Mouse (Mus musculus) lung, adult 2 months (tissue): ENCODE measurements around the gene Pla2g1b.

Experiments
- CTCF ChIP-seq: fragments of 200-500 bp; IDR thresholded peaks from 2 replicates; pipeline ENCODE4 v1.5.1; 2011; ENCODE audit warnings: mild to moderate bottlenecking, low read length, control low read depth; ENCODE audit not compliant: insufficient read depth
- POLR2A ChIP-seq: fragments of 200-500 bp; IDR thresholded peaks from 2 replicates; pipeline ENCODE4 v1.6.1; 2011; ENCODE audit warnings: low read depth, mild to moderate bottlenecking, control low read depth, low read length, borderline replicate concordance; ENCODE audit errors: extremely low read depth

- TF ChIP-seq POLR2A, result no peak
- TF ChIP-seq CTCF, result no peak
Measured at GRCm38 (mm10) chr5:115454422-115455090, 11.5 kb upstream of the Pla2g1b start.
